Mouse (Mus musculus): ENCODE measurements at regions not wholly inside any gene's neighbourhood (a gene's known extent, or its start where the extent isn't known, plus 50 kb on each side); places are given as distances from the start of the nearest gene placed in this dataset.

GRCm38 (mm10) chr3:102311482-102312225 lies 107.2 kb upstream of the Vangl1 start:
- DNase-seq: peak; percentile 88

- peak; percentile 89 for DNase-seq
Observed at GRCm38 (mm10) chr3:102310243-102310642, 105.8 kb upstream of the Vangl1 start.

- peak; percentile 95 for DNase-seq
Observed at GRCm38 (mm10) chr3:102309756-102310155, 105.3 kb upstream of the Vangl1 start.

- DNase-seq: peak; percentile 69
Observed at GRCm38 (mm10) chr3:102307656-102308055, 103.2 kb upstream of the Vangl1 start.

GRCm38 (mm10) chr3:102292385-102292784 lies 87.9 kb upstream of the Vangl1 start:
- no peak for DNase-seq

GRCm38 (mm10) chr3:102281983-102282382 lies 77.5 kb upstream of the Vangl1 start:
- DNase-seq: no peak

GRCm38 (mm10) chr3:102276758-102277157 lies 72.3 kb upstream of the Vangl1 start:
- no peak for DNase-seq

- no peak for DNase-seq
Observed at GRCm38 (mm10) chr3:102276283-102276682, 71.8 kb upstream of the Vangl1 start.

GRCm38 (mm10) chr3:102275256-102276022 lies 70.9 kb upstream of the Vangl1 start:
- DNase-seq: peak; percentile 97

- DNase-seq: peak; percentile 24
Observed at GRCm38 (mm10) chr3:102270779-102271178, 66.3 kb upstream of the Vangl1 start.

GRCm38 (mm10) chr3:102270257-102270656 lies 65.8 kb upstream of the Vangl1 start:
- DNase-seq: peak; percentile 80

- peak; percentile 93 for DNase-seq
Observed at GRCm38 (mm10) chr3:102266136-102266535, 61.6 kb upstream of the Vangl1 start.

- peak; percentile 89 for DNase-seq
Observed at GRCm38 (mm10) chr3:102265146-102265545, 60.7 kb upstream of the Vangl1 start.

GRCm38 (mm10) chr3:102263326-102263725 lies 58.8 kb upstream of the Vangl1 start:
- peak; percentile 73 for DNase-seq

- no peak for DNase-seq
Observed at GRCm38 (mm10) chr3:102262665-102263064, 58.2 kb upstream of the Vangl1 start.

GRCm38 (mm10) chr3:102261517-102261916 lies 57.0 kb upstream of the Vangl1 start:
- peak; percentile 75 for DNase-seq
